Mouse (Mus musculus): ENCODE results near the gene Ptges3l. TPM values are rescaled to one million over a fixed set of nuclear protein-coding genes. Genes with fewer than 3 reads are reported as not detected.

The Ptges3l gene
- total RNA-seq, 1 experiment from 2014 or later = not detected

Other genes with a start within 250 kb of the Ptges3l start
- gene Ccr10, start 249.9 kb downstream of the Ptges3l start, total RNA-seq (2017) = 0.38 TPM in 1 of 3 replicates, not detected in the others
- gene Ezh1, start 198.9 kb downstream of the Ptges3l start, total RNA-seq (2017) = 30.2 to 66.9 TPM (median 42.6 TPM) in 3 replicates
- not detected in 3 replicates for gene Ramp2, start 179.3 kb downstream of the Ptges3l start, total RNA-seq (2017)
- gene Vps25, start 171.6 kb downstream of the Ptges3l start, total RNA-seq (2017) = 42.7 to 62.9 TPM (median 53.8 TPM) in 3 replicates
- 0.11 to 1.7 TPM (median 0.19 TPM) in 3 replicates for gene Wnk4, start 164.8 kb downstream of the Ptges3l start, total RNA-seq (2017)
- 1.8 to 3.2 TPM in 2 of 3 replicates, not detected in the other for gene Cntd1, start 146.3 kb downstream of the Ptges3l start, total RNA-seq (2017)
- 18.8 to 43.1 TPM (median 26.8 TPM) in 3 replicates for gene Coa3, start 146.2 kb downstream of the Ptges3l start, total RNA-seq (2017)
- gene Becn1, start 123.0 kb downstream of the Ptges3l start, total RNA-seq (2017) = 266 to 274 TPM (median 274 TPM) in 3 replicates
- gene Psme3, start 109.1 kb downstream of the Ptges3l start, total RNA-seq (2017) = 51.0 to 74.7 TPM (median 73.3 TPM) in 3 replicates
- 0.53 to 3.6 TPM (median 1.8 TPM) in 3 replicates for gene Aoc2, start 100.3 kb downstream of the Ptges3l start, total RNA-seq (2017)
- gene Aoc3, start 94.7 kb downstream of the Ptges3l start, total RNA-seq (2017) = not detected in 3 replicates
- gene G6pc, start 57.8 kb downstream of the Ptges3l start, total RNA-seq (2017) = not detected in 3 replicates
- gene Aarsd1, start 7.7 kb downstream of the Ptges3l start, total RNA-seq (2017) = 15.4 to 24.5 TPM (median 20.8 TPM) in 3 replicates
- 5.1 TPM in 1 of 3 replicates, not detected in the others for gene Gm27029, start 537 bp downstream of the Ptges3l start, total RNA-seq (2017)
- 5.2 to 9.8 TPM (median 8.1 TPM) in 3 replicates for gene Rundc1, start 248 bp downstream of the Ptges3l start, total RNA-seq (2017)
- 465 to 1,168 TPM (median 1,010 TPM) in 3 replicates for gene Rpl27, start 17.0 kb upstream of the Ptges3l start, total RNA-seq (2017)
- 65.6 to 68.1 TPM (median 67.1 TPM) in 3 replicates for gene Ifi35, start 23.1 kb upstream of the Ptges3l start, total RNA-seq (2017)
- gene Rnd2, start 39.7 kb upstream of the Ptges3l start, total RNA-seq (2017) = not detected in 3 replicates
- gene Vat1, start 40.9 kb upstream of the Ptges3l start, total RNA-seq (2017) = 13.9 to 14.1 TPM (median 13.9 TPM) in 3 replicates
- 2.9 to 8.0 TPM (median 5.2 TPM) in 3 replicates for gene Brca1, start 126.6 kb upstream of the Ptges3l start, total RNA-seq (2017)
- 67.9 to 104 TPM (median 83.1 TPM) in 3 replicates for gene Nbr1, start 126.8 kb upstream of the Ptges3l start, total RNA-seq (2017)
- 10.7 to 18.1 TPM (median 15.4 TPM) in 3 replicates for gene Tmem106a, start 156.9 kb upstream of the Ptges3l start, total RNA-seq (2017)
- not detected in 3 replicates for gene Gm11634, start 173.9 kb upstream of the Ptges3l start, total RNA-seq (2017)
- gene Rdm1, start 201.9 kb upstream of the Ptges3l start, total RNA-seq (2017) = 9.4 to 22.4 TPM (median 18.2 TPM) in 3 replicates
- 19.6 to 120 TPM (median 27.2 TPM) in 3 replicates for gene Arl4d, start 240.2 kb upstream of the Ptges3l start, total RNA-seq (2017)